10 mouse cellular contexts compared by ENCODE assay signal in the genomic region with DNA sequence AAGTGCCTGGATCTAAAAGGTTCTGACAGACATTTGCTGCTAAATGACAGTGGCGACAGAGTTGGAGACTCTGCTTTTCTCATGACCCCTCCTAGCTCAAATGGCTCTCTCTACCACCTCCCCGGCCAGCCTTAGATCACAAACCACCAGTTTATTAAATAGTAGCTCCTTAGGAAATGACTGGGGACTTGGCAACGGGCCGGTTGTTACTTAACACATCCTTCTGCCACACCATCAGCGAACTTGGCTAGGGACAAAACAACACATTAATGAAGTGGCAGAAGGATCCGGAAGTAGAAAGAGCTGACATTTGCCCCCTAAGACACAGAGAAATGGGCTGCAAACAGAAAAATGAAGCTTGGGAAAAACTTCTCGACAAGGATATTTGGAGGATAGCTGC.
DNase-seq lines count a peak whose midpoint lies in the region; ATAC-seq and TF ChIP-seq lines count a peak whose summit lies in the region.
"Had no signal": no experiment of that assay in that cellular context is flagged by ENCODE, and none has a peak within 500 bp of the region (broad histone marks: within the 10 kb centered on the region; RNA-seq: fewer than 3 reads in every experiment).

No protein-coding gene starts in this region.

- no peak overlapping the region for H3K9ac ChIP-seq in liver, adult 2 months (ENCODE audit: low read depth, low read length)
- no peak overlapping the region for H3K9ac ChIP-seq in liver, embryonic 12.5 days
- H3K9ac ChIP-seq: embryonic facial prominence, embryonic 13.5 days had no signal

- no peaks in the 10 kb centered on the region for H3K27me3 ChIP-seq in liver, adult 2 months (ENCODE audit: control insufficient read depth, insufficient read depth, low read length)
- no peaks in the 10 kb centered on the region for H3K27me3 ChIP-seq in liver, embryonic 12.5 days (replicated peaks)
- H3K27me3 ChIP-seq in heart, embryonic 10.5 days (ENCODE audit: insufficient read depth, poor library complexity, severe bottlenecking), result no peaks in the 10 kb centered on the region
- H3K27me3 ChIP-seq: embryonic facial prominence, embryonic 13.5 days had no signal

- TF ChIP-seq POLR2A in liver, adult 2 months (IDR thresholded peaks at IDR 0.05; ENCODE audit: extremely low read depth, insufficient read depth, low read length), result no peak

- 76% methylated on average over 7 of the region's 7 CpGs for WGBS in liver, adult 2 months
- 65% methylated on average over 7 of the region's 7 CpGs for WGBS in liver, embryonic 12.5 days (ENCODE audit: insufficient replicate concordance)
- 76% methylated on average over 7 of the region's 7 CpGs for WGBS in heart, embryonic 10.5 days

- H3K4me3 ChIP-seq in liver, adult 2 months (ENCODE audit: insufficient read depth, low read depth, low read length), result no peak overlapping the region
- no peak overlapping the region for H3K4me3 ChIP-seq in liver, embryonic 12.5 days
- no peak overlapping the region for H3K4me3 ChIP-seq in heart, embryonic 10.5 days
- H3K4me3 ChIP-seq: embryonic facial prominence, embryonic 13.5 days had no signal

- no peak for TF ChIP-seq CTCF in liver, adult 2 months (IDR thresholded peaks at IDR 0.05; ENCODE audit: low read depth, low read length)

- ATAC-seq in liver, embryonic 12.5 days, result no peak

- peak; percentile 14 for DNase-seq in liver, adult 2 months (ENCODE audit: extremely low read depth, low read depth, low spot score)
- no peak for DNase-seq in heart, embryonic 10.5 days (ENCODE audit: low spot score)
- DNase-seq in kidney, postnatal 36 days, result peak; percentile 79 to 84
- DNase-seq in testis, postnatal 10 days (ENCODE audit: low spot score), result no peak
- DNase-seq in urinary bladder, postnatal 10 days (ENCODE audit: low spot score), result no peak
- no peak for DNase-seq in ovary, postnatal 14 days (ENCODE audit: low spot score)
- no peak for DNase-seq in urinary bladder, adult 18-20 months (ENCODE audit: low spot score in 2 of 2)
- DNase-seq: gastrocnemius, postnatal 14 days had no signal

- H3K4me1 ChIP-seq in liver, adult 2 months (ENCODE audit: control insufficient read depth, insufficient read depth, low read length), result peaks cover 6% of the 10 kb centered on the region; the same call in 1 of the 2 replicates
- peaks cover 21% of the 10 kb centered on the region for H3K4me1 ChIP-seq in liver, embryonic 12.5 days
- H3K4me1 ChIP-seq in heart, embryonic 10.5 days, result peaks cover 45% of the 10 kb centered on the region

- no peak overlapping the region for H3K4me2 ChIP-seq in liver, embryonic 12.5 days
- H3K4me2 ChIP-seq: embryonic facial prominence, embryonic 13.5 days had no signal

- no peaks in the 10 kb centered on the region for H3K36me3 ChIP-seq in liver, adult 2 months (ENCODE audit: control insufficient read depth, insufficient read depth, low read length)
- H3K36me3 ChIP-seq in liver, embryonic 12.5 days, result no peaks in the 10 kb centered on the region
- H3K36me3 ChIP-seq in heart, embryonic 10.5 days, result no peaks in the 10 kb centered on the region
- H3K36me3 ChIP-seq: embryonic facial prominence, embryonic 13.5 days had no signal

- no peaks in the 10 kb centered on the region for H3K79me2 ChIP-seq in liver, adult 2 months (ENCODE audit: control insufficient read depth, insufficient read depth, low read length)

- peak overlapping the region; percentile 25; the same call in 1 of the 2 replicates for H3K27ac ChIP-seq in liver, adult 2 months (replicated peaks; ENCODE audit: insufficient read depth, low read depth, low read length)
- H3K27ac ChIP-seq in liver, embryonic 12.5 days, result no peak overlapping the region
- H3K27ac ChIP-seq in heart, embryonic 10.5 days, result peak overlapping the region; percentile 36; the same call in 1 of the 2 replicates

- no peaks in the 10 kb centered on the region for H3K9me3 ChIP-seq in liver, embryonic 12.5 days (replicated peaks)
- no peaks in the 10 kb centered on the region for H3K9me3 ChIP-seq in heart, embryonic 10.5 days
- H3K9me3 ChIP-seq: embryonic facial prominence, embryonic 13.5 days had no signal

Comparison
In these comparisons a context has a peak if more than half of its experiments do, and no peak if none do; other contexts are left out.
1. DNase-seq: peak in liver, adult 2 months (single experiment) and kidney, postnatal 36 days (2 of 2); none in heart, embryonic 10.5 days (single experiment), testis, postnatal 10 days (single experiment), urinary bladder, postnatal 10 days (single experiment), ovary, postnatal 14 days (single experiment) and urinary bladder, adult 18-20 months (0 of 2).